Comparison of ENCODE assay signal across 26 mouse cellular contexts in the genomic region with DNA sequence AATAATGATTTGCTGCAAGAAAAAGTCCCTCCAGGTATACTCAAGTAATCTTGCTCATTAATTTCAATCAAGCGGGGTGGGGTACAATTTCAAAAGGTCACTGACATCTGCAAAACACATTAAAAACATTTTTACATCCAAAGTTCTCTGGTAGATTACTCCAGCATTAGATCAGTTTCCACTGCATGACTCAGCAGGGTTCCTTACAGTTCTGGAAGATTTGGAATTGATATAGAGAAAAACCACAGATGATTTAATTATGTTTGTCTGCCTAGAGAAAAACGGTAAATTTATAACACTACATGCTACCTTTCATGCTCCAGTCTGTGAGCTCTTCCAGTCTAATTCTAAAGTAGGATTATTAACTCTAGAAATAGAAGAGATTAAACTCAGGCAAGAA. TPM values are rescaled to one million over a fixed set of nuclear protein-coding genes. Genes with fewer than 3 reads are reported as not detected.
DNase-seq lines count a peak whose midpoint lies in the region; ATAC-seq and TF ChIP-seq lines count a peak whose summit lies in the region.
"Had no signal": no experiment of that assay in that cellular context is flagged by ENCODE, and none has a peak within 500 bp of the region (broad histone marks: within the 10 kb centered on the region; RNA-seq: fewer than 3 reads in every experiment).

No protein-coding gene starts in this region.

- peaks cover 3% of the 10 kb centered on the region for H3K36me3 ChIP-seq in heart, embryonic 12.5 days
- peaks cover 3% of the 10 kb centered on the region for H3K36me3 ChIP-seq in liver, embryonic 12.5 days
- H3K36me3 ChIP-seq in stomach, postnatal 0 days (ENCODE audit: control insufficient read depth, insufficient read depth, low read length), result no peaks in the 10 kb centered on the region
- H3K36me3 ChIP-seq: forebrain, embryonic 10.5 days; hindbrain, embryonic 12.5 days; kidney, embryonic 15.5 days; midbrain, embryonic 13.5 days had no signal

- WGBS in heart, embryonic 12.5 days, result 76% methylated on average over 2 of the region's 2 CpGs
- WGBS in liver, embryonic 12.5 days (ENCODE audit: insufficient replicate concordance), result 50% methylated on average over 2 of the region's 2 CpGs
- 55% methylated on average over 2 of the region's 2 CpGs for WGBS in stomach, postnatal 0 days

- TF ChIP-seq EP300 in stomach, postnatal 0 days (optimal IDR thresholded peaks at IDR 0.05), result no peak

- H3K4me2 ChIP-seq in heart, embryonic 12.5 days, result no peak overlapping the region
- no peak overlapping the region for H3K4me2 ChIP-seq in liver, embryonic 12.5 days
- no peak overlapping the region for H3K4me2 ChIP-seq in stomach, postnatal 0 days (replicated peaks; ENCODE audit: low read depth)
- H3K4me2 ChIP-seq: hindbrain, embryonic 12.5 days; kidney, embryonic 15.5 days; limb, embryonic 13.5 days; lung, embryonic 14.5 days; midbrain, embryonic 13.5 days had no signal

- no peak for TF ChIP-seq POLR2A in embryonic fibroblast, embryonic 13.5 days (IDR thresholded peaks at IDR 0.05; ENCODE audit: low read depth, low read length)

- H3K9ac ChIP-seq in heart, embryonic 12.5 days, result no peak overlapping the region
- no peak overlapping the region for H3K9ac ChIP-seq in liver, embryonic 12.5 days
- H3K9ac ChIP-seq in stomach, postnatal 0 days (ENCODE audit: low read length), result no peak overlapping the region
- H3K9ac ChIP-seq: hindbrain, embryonic 12.5 days; kidney, embryonic 15.5 days; limb, embryonic 13.5 days; liver, embryonic 14.5 days; lung, embryonic 14.5 days; midbrain, embryonic 13.5 days had no signal

- no peak overlapping the region for H3K4me3 ChIP-seq in heart, embryonic 12.5 days
- H3K4me3 ChIP-seq in liver, embryonic 12.5 days, result no peak overlapping the region
- no peak overlapping the region for H3K4me3 ChIP-seq in embryonic fibroblast, embryonic 13.5 days (ENCODE audit: insufficient read depth, low read length)
- H3K4me3 ChIP-seq in stomach, postnatal 0 days (ENCODE audit: low read depth, low read length), result no peak overlapping the region
- H3K4me3 ChIP-seq: forebrain, embryonic 10.5 days; hindbrain, embryonic 12.5 days; kidney, embryonic 15.5 days; limb, embryonic 13.5 days; megakaryocyte, embryonic 14.5 days; midbrain, embryonic 13.5 days had no signal

- peaks cover 20% of the 10 kb centered on the region for H3K4me1 ChIP-seq in heart, embryonic 12.5 days (replicated peaks)
- H3K4me1 ChIP-seq in liver, embryonic 12.5 days, result peaks cover 38% of the 10 kb centered on the region
- H3K4me1 ChIP-seq in embryonic fibroblast, embryonic 13.5 days (ENCODE audit: control insufficient read depth, insufficient read depth, low read length), result peaks cover 18% of the 10 kb centered on the region
- H3K4me1 ChIP-seq in stomach, postnatal 0 days (replicated peaks; ENCODE audit: control insufficient read depth, insufficient read depth), result no peaks in the 10 kb centered on the region
- H3K4me1 ChIP-seq: forebrain, embryonic 10.5 days; hindbrain, embryonic 12.5 days; kidney, embryonic 15.5 days; limb, embryonic 13.5 days; midbrain, embryonic 13.5 days had no signal

- peak; percentile 60 for DNase-seq in heart, adult 11 months
- no peak for DNase-seq in liver
- peak; percentile 41 for DNase-seq in MN1 (ENCODE audit: low spot score)
- no peak for DNase-seq in stomach, postnatal 0 days (ENCODE audit: low spot score)
- DNase-seq: adrenal gland, adult 2 months; cerebellum, adult 2 months; cerebellum, postnatal 25 days; embryo, embryonic 11 days; kidney, postnatal 36 days; lung, embryonic 14.5 days; lung, postnatal 36 days; thymus, adult 2 months; thymus, postnatal 4 days had no signal

- H3K27ac ChIP-seq in heart, embryonic 12.5 days (ENCODE audit: poor library complexity, severe bottlenecking), result no peak overlapping the region
- peak overlapping the region; percentile 54; the same call in 1 of the 2 replicates for H3K27ac ChIP-seq in liver, embryonic 12.5 days
- peak overlapping the region; percentile 82 for H3K27ac ChIP-seq in embryonic fibroblast, embryonic 13.5 days (ENCODE audit: insufficient read depth, low read length)
- no peak overlapping the region for H3K27ac ChIP-seq in stomach, postnatal 0 days (replicated peaks)
- H3K27ac ChIP-seq: forebrain, embryonic 10.5 days; hindbrain, embryonic 12.5 days; kidney, embryonic 15.5 days; limb, embryonic 13.5 days; liver, embryonic 14.5 days; midbrain, embryonic 13.5 days had no signal

- no peak for ATAC-seq in heart, embryonic 12.5 days (ENCODE audit: insufficient number of reproducible peaks, low FRiP score)
- ATAC-seq in liver, embryonic 12.5 days, result no peak
- ATAC-seq in cerebellum, adult (ENCODE audit: insufficient number of reproducible peaks, low FRiP score, low TSS enrichment), result no peak
- ATAC-seq in stomach, postnatal 0 days (ENCODE audit: low FRiP score, low TSS enrichment), result no peak
- ATAC-seq: forebrain, embryonic 16.5 days; intestine, postnatal 0 days; midbrain, embryonic 13.5 days had no signal

- no peak for TF ChIP-seq CTCF in embryonic fibroblast, embryonic 13.5 days (IDR thresholded peaks at IDR 0.05; ENCODE audit: borderline replicate concordance, insufficient read depth, low read length)
- no peak for TF ChIP-seq CTCF in stomach, postnatal 0 days (IDR thresholded peaks at IDR 0.05; ENCODE audit: low read depth)

- no peaks in the 10 kb centered on the region for H3K27me3 ChIP-seq in heart, embryonic 12.5 days (replicated peaks)
- no peaks in the 10 kb centered on the region for H3K27me3 ChIP-seq in liver, embryonic 12.5 days (replicated peaks)
- H3K27me3 ChIP-seq in stomach, postnatal 0 days (ENCODE audit: control insufficient read depth, insufficient read depth, low read length), result no peaks in the 10 kb centered on the region
- H3K27me3 ChIP-seq: hindbrain, embryonic 12.5 days; kidney, embryonic 15.5 days; limb, embryonic 13.5 days; megakaryocyte, embryonic 14.5 days; midbrain, embryonic 13.5 days had no signal

- H3K9me3 ChIP-seq in heart, embryonic 12.5 days (replicated peaks), result no peaks in the 10 kb centered on the region
- no peaks in the 10 kb centered on the region for H3K9me3 ChIP-seq in liver, embryonic 12.5 days (replicated peaks)
- no peaks in the 10 kb centered on the region for H3K9me3 ChIP-seq in stomach, postnatal 0 days (ENCODE audit: control insufficient read depth, low read length)
- H3K9me3 ChIP-seq: forebrain, embryonic 10.5 days; hindbrain, embryonic 12.5 days; kidney, embryonic 15.5 days; limb, embryonic 13.5 days; megakaryocyte, embryonic 14.5 days; midbrain, embryonic 13.5 days had no signal

RNA-seq across cellular contexts. Expression of a gene that starts 8.9 kb away (rescaled TPM):
- polyA plus RNA-seq in heart, embryonic 12.5 days (2016; fragmentation: Nextera tagmentation; extraction: Ambion mirVana), result 12.6 and 13.0 TPM in 2 replicates
- polyA plus RNA-seq in liver, embryonic 12.5 days (2016; fragmentation: Nextera tagmentation; extraction: Ambion mirVana), result 9.4 and 9.6 TPM in 2 replicates
- polyA plus RNA-seq in embryonic fibroblast, embryonic 13.5 days (2011; ENCODE audit: insufficient read length, low read depth, missing spikeins), result 25.1 and 32.6 TPM in 2 replicates
- 10.0 and 10.5 TPM in 2 replicates for polyA plus RNA-seq in stomach, postnatal 0 days (2015; fragmentation: Nextera tagmentation; extraction: Ambion mirVana)

Comparison
In these comparisons a context has a peak if more than half of its experiments do, and no peak if none do; other contexts are left out.
1. DNase-seq: peak in heart, adult 11 months (single experiment) and MN1 (single experiment); none in liver (single experiment) and stomach, postnatal 0 days (single experiment).
2. H3K27ac ChIP-seq: peak in liver, embryonic 12.5 days (single experiment) and embryonic fibroblast, embryonic 13.5 days (single experiment); none in heart, embryonic 12.5 days (single experiment) and stomach, postnatal 0 days (single experiment).